Mouse (Mus musculus) olfactory bulb, adult 2 months (tissue): ENCODE measurements around the gene Ap1b1. TPM values are rescaled to one million over a fixed set of nuclear protein-coding genes. Genes with fewer than 3 reads are reported as not detected.

Source experiments
- H3K27ac ChIP-seq: fragments of 200-500 bp; 2 replicates; pipeline ENCODE4 v1.5.1; 2012; ENCODE audit warnings: low read depth, low read length; ENCODE audit not compliant: insufficient read depth
- H3K4me1 ChIP-seq: fragments of 200-500 bp; 2 replicates; pipeline ENCODE4 v1.6.1; 2012; ENCODE audit warnings: low read length; ENCODE audit not compliant: control insufficient read depth, insufficient read depth
- H3K4me3 ChIP-seq: fragments of 200-500 bp; 2 replicates; pipeline ENCODE4 v1.5.1; 2012; ENCODE audit warnings: mild to moderate bottlenecking, low read depth, low read length, moderate library complexity; ENCODE audit not compliant: insufficient read depth
- CTCF ChIP-seq: fragments of 200-500 bp; IDR thresholded peaks from 2 replicates; pipeline ENCODE4 v1.5.1; 2012; ENCODE audit warnings: low read depth, mild to moderate bottlenecking, low read length, moderate library complexity; ENCODE audit not compliant: insufficient read depth
- POLR2A ChIP-seq: fragments of 200-500 bp; IDR thresholded peaks from 2 replicates; pipeline ENCODE4 v1.6.1; 2012; ENCODE audit warnings: mild to moderate bottlenecking, low read depth, low read length, moderate library complexity; ENCODE audit not compliant: insufficient read depth
- WGBS: fragments of 180-500 bp; shearing (Covaris S2); methylation state at CpG from one replicate; pipeline ENCODE4 v1.1.7; 2018; 5-methylcytosine and 5-hydroxymethylcytosine counted together
- polyA plus RNA-seq: library from polyadenylated mRNA; stranded (reverse); fragments of >200 nt; gene quantifications from 2 replicates; pipeline ENCODE4 v1.2.4, GENCODE M21; 2012; ENCODE audit warnings: low replicate concordance; ENCODE audit not compliant: missing spikeins, insufficient read depth, insufficient read length

Ap1b1 gene
- 603 TPM in 1 of 2 replicates, not detected in the other for polyA plus RNA-seq

DNA sequence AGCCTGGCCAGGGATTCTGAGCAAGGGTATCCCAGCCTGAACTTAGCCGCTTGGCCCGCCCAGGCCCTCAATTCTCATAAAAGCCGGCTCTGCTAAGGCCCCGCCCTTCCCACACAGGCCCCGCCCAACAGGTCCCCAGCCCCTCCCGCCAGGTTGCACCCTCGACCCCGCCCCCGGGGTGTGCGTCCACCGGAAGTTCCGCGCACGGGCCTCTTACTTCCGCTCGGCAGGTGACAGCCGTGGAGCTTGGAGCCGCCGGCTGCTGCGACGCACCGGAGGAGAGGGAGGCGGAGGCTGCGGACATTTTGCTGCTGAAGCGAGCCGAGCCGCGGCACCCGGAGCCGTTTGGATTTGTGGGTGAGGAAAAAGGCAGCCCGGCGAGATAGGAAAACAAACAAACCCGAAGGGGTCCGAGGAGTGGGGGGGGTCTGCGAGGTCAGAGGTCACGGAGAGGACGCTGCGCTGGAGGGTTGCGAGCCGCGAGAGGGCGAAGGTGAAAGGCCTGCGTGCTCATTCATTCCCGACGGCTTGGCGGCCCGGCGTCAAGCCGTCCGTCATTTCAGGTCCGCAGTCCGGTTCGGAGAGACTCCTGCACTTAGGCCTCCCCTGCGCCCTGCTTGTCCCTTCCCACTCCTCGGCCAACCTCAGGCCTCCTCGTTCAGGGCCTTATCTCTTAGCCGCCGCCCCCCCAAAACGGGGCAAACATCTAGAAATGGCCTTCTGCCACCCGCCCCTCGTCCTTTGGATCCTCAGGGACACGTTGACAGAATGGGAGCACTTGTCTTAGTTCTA is at the start of gene Ap1b1:
Gene Ap1b1 (plus strand): TSS at position 130 of the 792 bp plus-strand sequence.
- peak within 1 kb of the TSS; percentile 4; the same call in 1 of the 2 replicates for H3K27ac ChIP-seq
- WGBS: under 1% methylated on average over 62 of the region's 62 CpGs

DNA sequence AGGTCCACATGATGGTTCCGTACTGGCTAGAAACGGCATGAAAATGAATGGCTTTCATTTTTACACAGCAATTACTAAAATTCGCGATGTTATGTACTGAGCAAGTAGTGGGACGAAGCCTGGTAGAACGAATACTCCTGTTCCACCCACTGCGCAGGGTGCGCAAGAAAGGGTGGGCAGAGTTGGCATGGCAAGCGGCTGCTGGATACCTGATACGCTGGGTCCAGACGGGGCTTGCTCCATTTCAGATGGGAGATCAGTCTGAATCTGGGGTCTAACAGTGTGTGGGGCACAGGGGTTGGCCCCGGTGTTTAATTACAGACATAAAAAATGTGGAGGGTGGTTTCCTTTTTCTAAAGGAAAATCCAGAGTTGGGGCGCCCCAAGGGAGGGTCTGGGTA is 40.1 kb upstream of the Ap1b1 start:
- peak overlapping the region; percentile 70 for H3K4me3 ChIP-seq
- TF ChIP-seq CTCF (no peak), POLR2A (no peak)
- peaks cover 33% of the 10 kb centered on the region for H3K4me1 ChIP-seq
- WGBS: 20% methylated on average over 13 of the region's 13 CpGs
- no peak overlapping the region for H3K27ac ChIP-seq

More for the DNA sequence above, at the start of gene Ap1b1:
- Histone ChIP-seq H3K4me3 (peak within 1 kb of the TSS; percentile 66), H3K4me1 (peaks cover 16% of the 10 kb centered on the region)
- TF ChIP-seq CTCF (no peak), POLR2A (peak; percentile 58)

DNA sequence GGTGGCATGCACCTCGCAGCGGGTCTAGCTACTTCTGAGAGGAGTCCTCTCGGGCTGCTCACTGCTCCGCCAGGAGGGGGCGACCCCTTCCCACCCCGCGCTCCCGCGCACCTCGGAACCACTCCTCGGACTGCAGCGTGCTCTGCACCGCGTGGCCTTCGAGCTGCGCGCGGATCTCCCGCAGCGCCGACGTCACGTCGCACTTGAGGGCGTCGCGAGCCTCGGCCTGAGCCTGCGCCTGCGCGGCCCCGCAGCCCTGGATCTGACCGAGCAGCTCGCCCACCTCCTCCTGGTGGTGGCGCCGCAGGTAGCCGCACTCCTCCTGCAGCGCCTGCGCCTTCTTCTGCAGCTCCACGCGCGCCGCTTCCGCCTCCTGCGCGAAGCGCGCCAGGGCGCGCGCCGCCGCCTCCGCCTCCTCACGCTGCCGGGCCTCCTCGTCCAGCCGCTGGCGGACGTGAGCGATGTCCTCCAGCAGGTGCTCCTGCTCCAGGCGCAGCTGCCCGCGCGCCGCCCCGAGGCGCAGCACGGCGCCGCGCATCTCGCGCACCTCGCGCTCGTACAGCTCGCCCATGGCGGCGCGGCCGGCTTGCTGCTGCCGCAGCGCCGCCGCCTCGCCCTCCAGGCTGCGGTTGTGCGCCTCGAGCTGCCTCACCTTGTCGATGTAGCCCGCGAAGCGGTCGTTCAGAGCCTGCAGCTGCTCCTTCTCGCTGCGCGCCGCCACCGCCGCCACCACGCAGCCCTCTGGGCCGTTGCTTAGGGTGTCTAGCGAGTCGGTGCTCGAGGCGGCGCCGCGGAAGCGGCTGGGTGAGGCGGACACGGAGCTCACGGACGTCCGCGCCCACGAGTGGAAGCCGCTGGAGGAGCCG is 39.4 kb upstream of the Ap1b1 start:
- WGBS: under 1% methylated on average over 120 of the region's 120 CpGs
- H3K27ac ChIP-seq: peak overlapping the region; percentile 41
- H3K4me3 ChIP-seq: peak overlapping the region; percentile 70
- H3K4me1 ChIP-seq: peaks cover 35% of the 10 kb centered on the region
- TF ChIP-seq POLR2A (peak; percentile 55), CTCF (peak; percentile 5; the same call in 1 of the 2 replicates)

DNA sequence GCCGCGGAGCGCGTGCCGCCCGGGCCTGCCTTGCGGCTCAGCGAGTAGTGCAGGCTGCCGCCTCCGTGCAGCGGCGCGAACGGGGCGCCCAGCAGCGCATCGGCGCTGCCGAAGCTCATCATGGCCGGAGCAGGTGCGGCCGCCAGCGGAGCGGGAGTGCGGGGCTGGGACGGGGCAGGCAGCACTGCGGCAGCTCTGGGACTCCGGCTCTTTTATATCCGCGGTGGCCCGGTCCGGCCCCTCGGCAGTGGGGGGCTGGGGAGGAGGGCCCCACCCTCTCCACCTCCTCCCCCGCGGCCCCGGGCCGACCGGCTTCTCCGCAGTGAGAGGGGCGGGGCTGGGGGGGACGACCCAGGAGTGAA is 38.8 kb upstream of the Ap1b1 start, which contains the start of gene Nefh:
Gene Nefh (minus strand): TSS at position 252 of the 362 bp plus-strand sequence.
- Histone ChIP-seq H3K4me3 (peak within 1 kb of the TSS; percentile 70), H3K4me1 (peaks cover 41% of the 10 kb centered on the region), H3K27ac (peak within 1 kb of the TSS; percentile 41)
- WGBS: under 1% methylated on average over 41 of the region's 41 CpGs
- TF ChIP-seq CTCF (no peak), POLR2A (no peak; the same call in 1 of the 2 replicates)

DNA sequence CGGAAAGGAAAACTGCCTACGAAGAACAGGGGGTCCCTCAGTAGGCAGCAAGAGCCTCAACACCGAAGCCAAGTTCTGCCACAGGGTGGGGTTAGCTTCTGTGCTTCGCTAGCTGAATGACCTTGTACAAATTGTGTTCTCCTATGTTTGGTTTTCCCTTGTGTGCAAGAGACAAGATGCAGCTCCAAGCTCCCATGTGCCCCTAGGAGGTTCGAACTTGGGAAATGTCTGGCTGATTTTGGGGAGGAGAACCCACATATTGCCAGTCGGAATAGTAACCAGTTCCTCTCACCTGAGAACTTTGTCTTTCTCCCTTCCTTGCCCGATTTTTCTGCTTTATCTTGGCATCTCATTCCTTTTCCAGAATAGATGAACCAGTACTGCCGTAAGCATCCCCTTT is 37.8 kb upstream of the Ap1b1 start:
- H3K27ac ChIP-seq: no peak overlapping the region; the same call in 1 of the 2 replicates
- WGBS: 17% methylated on average over 8 of the region's 8 CpGs
- peaks cover 51% of the 10 kb centered on the region for H3K4me1 ChIP-seq
- TF ChIP-seq POLR2A: no peak
- H3K4me3 ChIP-seq: peak overlapping the region; percentile 70

DNA sequence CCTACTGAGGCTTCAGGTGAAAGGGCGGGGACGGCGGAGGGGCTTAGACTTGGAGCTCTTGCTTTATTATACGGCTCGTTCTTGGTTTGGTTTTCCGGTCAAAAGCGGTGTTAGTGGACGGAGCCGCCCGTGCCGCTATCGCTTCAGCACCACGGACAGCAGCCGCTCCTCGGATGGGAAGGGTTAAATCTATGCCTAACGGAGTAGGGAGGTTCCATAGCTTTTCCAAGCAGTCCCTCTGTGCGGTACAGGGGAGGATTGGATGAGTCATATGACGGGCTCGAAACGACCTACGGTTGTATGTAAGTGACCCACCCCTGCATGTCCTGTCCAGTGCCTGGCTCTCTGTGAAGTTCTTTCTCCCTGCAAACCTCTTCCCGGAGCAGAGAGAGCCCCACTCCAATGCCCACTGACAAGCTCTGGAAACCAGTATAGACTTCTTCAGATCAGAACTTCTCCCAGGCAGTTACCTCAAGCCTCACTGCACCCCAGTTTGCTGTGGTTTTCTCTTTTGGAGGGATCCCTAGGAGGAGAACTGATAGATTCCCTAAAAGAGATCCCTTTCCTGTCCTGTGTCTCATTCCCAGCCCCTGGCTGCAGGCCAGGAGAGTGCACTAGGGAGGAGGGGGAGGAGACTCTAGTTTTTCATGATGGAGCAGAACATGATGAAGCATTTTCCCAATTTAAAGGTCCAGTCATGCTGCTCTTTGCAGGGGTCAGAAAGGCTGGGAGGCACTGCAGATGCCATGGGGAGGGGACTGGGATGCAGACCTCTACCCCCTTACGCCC is 37.2 kb upstream of the Ap1b1 start:
- H3K4me3 ChIP-seq: peak overlapping the region; percentile 70
- TF ChIP-seq CTCF: no peak
- no peak for TF ChIP-seq POLR2A
- peaks cover 54% of the 10 kb centered on the region for H3K4me1 ChIP-seq
- 7% methylated on average over 23 of the region's 23 CpGs for WGBS
- no peak overlapping the region; the same call in 1 of the 2 replicates for H3K27ac ChIP-seq

DNA sequence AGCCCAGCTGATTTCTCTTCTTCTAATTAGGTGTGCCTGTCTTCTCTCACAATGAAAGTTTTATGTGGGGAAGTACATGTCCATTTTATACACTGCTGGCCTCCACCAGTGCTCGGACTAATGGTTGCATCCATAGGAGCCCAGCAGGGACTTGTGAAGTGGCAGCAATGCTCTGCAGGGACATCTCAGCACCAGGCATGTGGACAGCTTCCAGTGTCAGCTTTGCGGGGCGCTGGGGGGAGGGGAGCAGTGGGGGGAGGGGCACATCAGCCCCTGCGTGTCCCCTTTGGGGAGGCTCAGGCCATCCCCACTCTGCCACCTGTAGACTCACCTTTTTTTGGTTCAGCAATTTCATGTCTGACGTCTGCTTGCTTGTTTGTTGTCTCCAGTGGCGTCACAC is 33.2 kb upstream of the Ap1b1 start:
- Histone ChIP-seq H3K27ac (0 out of 2 replicates have a peak overlapping the region, but pooled peaks have one; percentile 17), H3K4me1 (peaks cover 54% of the 10 kb centered on the region), H3K4me3 (no peak overlapping the region)
- 10% methylated on average over 6 of the region's 6 CpGs for WGBS
- TF ChIP-seq POLR2A (no peak), CTCF (no peak)

DNA sequence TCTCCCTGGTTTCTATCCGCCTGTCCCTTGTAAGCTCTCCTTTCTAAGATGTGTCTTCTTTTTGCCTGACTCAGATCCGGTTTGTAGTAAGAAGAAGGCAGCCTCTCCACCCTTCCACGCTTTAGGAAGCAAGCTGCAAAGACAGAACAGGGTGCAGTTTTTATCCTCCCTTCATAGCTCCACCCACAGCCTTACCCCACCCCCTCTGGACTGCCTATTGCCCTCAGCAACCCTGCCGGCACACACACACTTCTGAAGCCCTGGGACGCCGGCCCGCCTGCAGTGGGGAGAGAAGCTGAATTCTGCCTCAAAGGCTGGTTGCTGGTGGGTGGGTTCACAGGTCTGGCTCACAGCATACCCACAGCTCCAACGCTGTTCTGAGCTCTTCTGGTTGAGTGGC is 32.7 kb upstream of the Ap1b1 start:
- TF ChIP-seq POLR2A (no peak), CTCF (no peak)
- no peak overlapping the region for H3K4me3 ChIP-seq
- H3K27ac ChIP-seq: 0 out of 2 replicates have a peak overlapping the region, but pooled peaks have one; percentile 17
- 6% methylated on average over 8 of the region's 8 CpGs for WGBS
- H3K4me1 ChIP-seq: peaks cover 52% of the 10 kb centered on the region
